Mouse (Mus musculus): ENCODE results near the gene Pcp4l1.

- no peak for TF ChIP-seq POLR2A (IDR thresholded peaks at IDR 0.05; ENCODE audit: insufficient read depth, low read depth, low read length)
- peak; percentile 46 for TF ChIP-seq CTCF (IDR thresholded peaks at IDR 0.05)
Measured at GRCm38 (mm10) chr1:171129251-171129650, 66.8 kb downstream of the Pcp4l1 start.

All from heart, adult 2 months (tissue).